Mouse (Mus musculus): Measurements from ENCODE around the gene Magea3.
"Not testable (repeated sequence)": the region's sequence is repeated elsewhere in the genome, so short reads cannot be mapped to it uniquely, and the experiment has no call there.

Gene Magea3

GRCm38 (mm10) chrX:154949405-154949804 is at the start of gene Magea3:
Gene Magea3, minus strand, starts transcription at chrX:154949505.
- not testable (repeated sequence) for DNase-seq (ENCODE audit: low read depth, low spot score)

GRCm38 (mm10) chrX:154995750-154996149 is 46.4 kb upstream of the Magea3 start, which contains the start of gene Magea8:
Gene Magea8, minus strand, starts transcription at chrX:154995850.
- not testable (repeated sequence) for DNase-seq (ENCODE audit: low read depth, low spot score)

- DNase-seq (ENCODE audit: low read depth, low spot score): not testable (repeated sequence)
Measured at GRCm38 (mm10) chrX:154935887-154936286, 13.4 kb downstream of the Magea3 start, which contains the start of gene Magea6. Gene Magea6, minus strand, starts transcription at chrX:154935987.
